In the genomic region with DNA sequence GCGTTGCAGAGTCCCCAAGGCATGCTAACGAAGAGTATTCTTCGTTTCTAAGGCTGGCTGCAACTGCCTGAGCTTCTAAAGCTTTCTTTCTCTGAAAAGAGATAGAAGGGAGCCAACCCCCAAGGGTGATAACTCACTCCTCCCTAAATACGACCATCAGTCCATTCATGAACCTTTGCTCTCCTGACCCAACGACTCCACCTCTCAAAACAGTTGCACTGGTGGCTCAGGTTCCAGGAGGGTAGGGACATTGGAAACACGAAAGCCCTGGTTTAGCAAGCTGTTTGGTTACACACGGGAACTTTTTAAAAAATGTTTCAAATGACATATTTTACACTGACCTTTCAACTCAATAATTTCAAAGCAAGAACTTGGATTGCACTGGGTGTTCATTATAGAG, we compare ENCODE assay signal across 15 mouse cellular contexts.
"Had no signal": no experiment of that assay in that cellular context is flagged by ENCODE, and none has a peak within 500 bp of the region (broad histone marks: within the 10 kb centered on the region; RNA-seq: fewer than 3 reads in every experiment).

No protein-coding gene starts in this region.

- DNase-seq: kidney, adult 11 months; kidney, adult 9 months; kidney, postnatal 10 days; left cerebral cortex, postnatal 4 days; lung, postnatal 14 days; right cerebral cortex, postnatal 14 days; thymus, adult 18-20 months; thymus, postnatal 25 days had no signal

- H3K9me3 ChIP-seq: limb, embryonic 15.5 days; lung, embryonic 15.5 days; midbrain, embryonic 12.5 days had no signal

- H3K4me2 ChIP-seq: limb, embryonic 15.5 days; lung, embryonic 15.5 days; midbrain, embryonic 12.5 days had no signal

- H3K27ac ChIP-seq: hindbrain, postnatal 0 days; limb, embryonic 15.5 days; lung, embryonic 15.5 days; macrophage; midbrain, embryonic 12.5 days had no signal

- H3K9ac ChIP-seq: limb, embryonic 15.5 days; lung, embryonic 15.5 days; midbrain, embryonic 12.5 days had no signal

- H3K27me3 ChIP-seq: limb, embryonic 15.5 days; lung, embryonic 15.5 days; megakaryocyte, embryonic 14.5 days; midbrain, embryonic 12.5 days had no signal

- H3K36me3 ChIP-seq: limb, embryonic 15.5 days; lung, embryonic 15.5 days; midbrain, embryonic 12.5 days had no signal

- ATAC-seq: hindbrain, postnatal 0 days; midbrain, embryonic 16.5 days had no signal

- H3K4me3 ChIP-seq: limb, embryonic 15.5 days; lung, embryonic 15.5 days; megakaryocyte, embryonic 14.5 days; midbrain, embryonic 12.5 days had no signal
